Mouse (Mus musculus) MEL (cell line): Measurements from ENCODE around the gene Cct7. TPM values are rescaled to one million over a fixed set of nuclear protein-coding genes. Genes with fewer than 3 reads are reported as not detected.
A peak's percentile ranks its signal among the peaks of the same experiment; 100 is the strongest.

Experiments
- DNase-seq: peaks from one replicate; pipeline ENCODE4 v3.0.0; 2011; ENCODE audit warnings: low read depth, low spot score
- H3K27ac ChIP-seq: 2 replicates; pipeline ENCODE4 v1.5.1; 2012; ENCODE audit warnings: low read depth, mild to moderate bottlenecking, control low read depth, low read length, moderate library complexity; ENCODE audit not compliant: control insufficient read depth
- H3K27me3 ChIP-seq, 2 experiments: fragments of 150-350 bp in 1 of 2; sonication (generic) in 1 of 2; 2 replicates each; pipeline ENCODE4 v1.6.1; 2012; ENCODE audit warnings: low read length in 2 of 2, mild to moderate bottlenecking in 2 of 2, improper control_type of control experiment in 1 of 2, moderate library complexity in 1 of 2; ENCODE audit not compliant: insufficient read depth in 2 of 2, control insufficient read depth in 1 of 2
- H3K36me3 ChIP-seq, 2 experiments: 2 replicates each; pipeline ENCODE4 v1.6.1; 2012 to 2014; ENCODE audit warnings: low read length in 2 of 2, improper control_type of control experiment in 1 of 2, inconsistent platforms in 1 of 2, mild to moderate bottlenecking in 1 of 2; ENCODE audit not compliant: insufficient read depth in 2 of 2, control insufficient read depth in 1 of 2
- H3K4me1 ChIP-seq, 2 experiments: fragments of 150-350 bp in 1 of 2; sonication (generic) in 1 of 2; 2 replicates each; pipeline ENCODE4 v1.6.1; 2012; ENCODE audit warnings: low read length in 2 of 2, improper control_type of control experiment in 1 of 2, mild to moderate bottlenecking in 1 of 2; ENCODE audit not compliant: insufficient read depth in 2 of 2, control insufficient read depth in 1 of 2
- H3K4me3 ChIP-seq, 2 experiments: fragments of 150-350 bp in 1 of 2; sonication (generic) in 1 of 2; 2 replicates each; pipeline ENCODE4 v1.5.1; 2012; ENCODE audit warnings: low read depth in 2 of 2, low read length in 2 of 2, mild to moderate bottlenecking in 2 of 2, moderate library complexity in 2 of 2, control low read depth in 1 of 2, improper control_type of control experiment in 1 of 2; ENCODE audit not compliant: control insufficient read depth in 1 of 2, insufficient read depth in 1 of 2
- H3K79me2 ChIP-seq: 2 replicates; pipeline ENCODE4 v1.6.1; 2012; ENCODE audit warnings: mild to moderate bottlenecking, low read length, moderate library complexity; ENCODE audit not compliant: control insufficient read depth, poor library complexity, insufficient read depth
- H3K9ac ChIP-seq: 2 replicates; pipeline ENCODE4 v1.6.1; 2012; ENCODE audit warnings: low read depth, mild to moderate bottlenecking, control low read depth, low read length, moderate library complexity; ENCODE audit not compliant: control insufficient read depth, poor library complexity, severe bottlenecking
- H3K9me3 ChIP-seq: fragments of 150-350 bp; sonication (generic); replicated peaks from 2 replicates; pipeline ENCODE4 v1.6.1; 2012; ENCODE audit warnings: mild to moderate bottlenecking, low read length, improper control_type of control experiment, moderate library complexity; ENCODE audit not compliant: insufficient read depth
- BHLHE40 ChIP-seq: IDR thresholded peaks from 2 replicates; pipeline ENCODE4 v1.6.1; 2012; ENCODE audit warnings: low read depth, mild to moderate bottlenecking, inconsistent platforms, low read length, improper control_type of control experiment, borderline replicate concordance
- CHD2 ChIP-seq: IDR thresholded peaks from 2 replicates; pipeline ENCODE4 v1.6.1; 2011; ENCODE audit warnings: low read length, improper control_type of control experiment
- CTCF ChIP-seq, 3 experiments: IDR thresholded peaks in 2 of 3; conservative IDR thresholded peaks in 1 of 3; 2 replicates each; pipeline ENCODE4 v1.5.1; 2011 to 2012; ENCODE audit warnings: low read length in 3 of 3, low read depth in 2 of 3, mild to moderate bottlenecking in 2 of 3, improper control_type of control experiment in 1 of 3, inconsistent platforms in 1 of 3, mixed read lengths in 1 of 3, moderate library complexity in 1 of 3; ENCODE audit not compliant: control insufficient read depth in 1 of 3, insufficient read depth in 1 of 3, poor library complexity in 1 of 3, severe bottlenecking in 1 of 3
- E2F4 ChIP-seq: IDR thresholded peaks from 2 replicates; pipeline ENCODE4 v1.6.1; 2011; ENCODE audit warnings: low read depth, low read length, improper control_type of control experiment, borderline replicate concordance
- ELF1 ChIP-seq: IDR thresholded peaks from 2 replicates; pipeline ENCODE4 v1.6.1; 2014; ENCODE audit warnings: low read depth, mild to moderate bottlenecking, inconsistent platforms, low read length, improper control_type of control experiment, moderate library complexity
- EP300 ChIP-seq, 2 experiments: IDR thresholded peaks; 2 replicates each; pipeline ENCODE4 v1.6.1; 2011; ENCODE audit warnings: improper control_type of control experiment in 2 of 2, low read length in 2 of 2, low read depth in 1 of 2, mild to moderate bottlenecking in 1 of 2
- GATA1 ChIP-seq: IDR thresholded peaks from 2 replicates; pipeline ENCODE4 v1.6.1; 2011; ENCODE audit warnings: low read depth, low read length, improper control_type of control experiment
- MAFK ChIP-seq: IDR thresholded peaks from 2 replicates; pipeline ENCODE4 v1.6.1; 2011; ENCODE audit warnings: low read depth, mild to moderate bottlenecking, low read length, improper control_type of control experiment, borderline replicate concordance
- MAX ChIP-seq: IDR thresholded peaks from 2 replicates; pipeline ENCODE4 v1.6.1; 2011; ENCODE audit warnings: low read length, improper control_type of control experiment
- MXI1 ChIP-seq: IDR thresholded peaks from 2 replicates; pipeline ENCODE4 v1.6.1; 2011; ENCODE audit warnings: mild to moderate bottlenecking, low read depth, low read length, improper control_type of control experiment
- NRF1 ChIP-seq: IDR thresholded peaks from 2 replicates; pipeline ENCODE4 v1.6.1; 2014; ENCODE audit warnings: low read depth, mild to moderate bottlenecking, inconsistent platforms, low read length, improper control_type of control experiment, moderate library complexity; ENCODE audit not compliant: poor library complexity, insufficient read depth, severe bottlenecking
- POLR2A ChIP-seq, 2 experiments: IDR thresholded peaks; 2 replicates each; pipeline ENCODE4 v1.6.1; 2011 to 2012; ENCODE audit warnings: low read length in 2 of 2, mild to moderate bottlenecking in 2 of 2, control low read depth in 1 of 2, improper control_type of control experiment in 1 of 2, low read depth in 1 of 2, moderate library complexity in 1 of 2; ENCODE audit not compliant: control insufficient read depth in 1 of 2, insufficient read depth in 1 of 2, poor library complexity in 1 of 2
- POLR2AphosphoS2 ChIP-seq: IDR thresholded peaks from 2 replicates; pipeline ENCODE4 v1.6.1; 2011; ENCODE audit warnings: low read length, improper control_type of control experiment
- SMC3 ChIP-seq: IDR thresholded peaks from 2 replicates; pipeline ENCODE4 v1.6.1; 2011; ENCODE audit warnings: low read depth, low read length, improper control_type of control experiment
- TAL1 ChIP-seq: IDR thresholded peaks from 2 replicates; pipeline ENCODE4 v1.6.1; 2012; ENCODE audit warnings: mild to moderate bottlenecking, inconsistent platforms, low read length, moderate library complexity, mixed read lengths
- TBP ChIP-seq: IDR thresholded peaks from 2 replicates; pipeline ENCODE4 v1.8.0; 2011; ENCODE audit warnings: low read depth, low read length, improper control_type of control experiment
- UBTF ChIP-seq: IDR thresholded peaks from 2 replicates; pipeline ENCODE4 v1.6.1; 2012; ENCODE audit warnings: low read depth, mild to moderate bottlenecking, inconsistent platforms, low read length, improper control_type of control experiment, moderate library complexity, borderline replicate concordance; ENCODE audit not compliant: insufficient read depth
- ZC3H11A ChIP-seq: IDR thresholded peaks from 2 replicates; pipeline ENCODE4 v1.6.1; 2012; ENCODE audit warnings: low read depth, mild to moderate bottlenecking, inconsistent platforms, low read length, improper control_type of control experiment
- ZKSCAN1 ChIP-seq: IDR thresholded peaks from 2 replicates; pipeline ENCODE4 v1.6.1; 2012; ENCODE audit warnings: low read depth, mild to moderate bottlenecking, inconsistent platforms, low read length, improper control_type of control experiment, moderate library complexity
- polyA plus RNA-seq, 2 experiments: library from polyadenylated mRNA; stranded (reverse) in 1 of 2; unstranded in 1 of 2; fragments of >175 nt in 1 of 2; fragments of >200 nt in 1 of 2; gene quantifications; 2 replicates each; pipeline versions ENCODE4 v1.2.1 to v1.2.4; 2012; ENCODE audit warnings: low replicate concordance in 2 of 2, low read depth in 1 of 2; ENCODE audit not compliant: insufficient read length in 2 of 2, insufficient read depth in 1 of 2, missing spikeins in 1 of 2
- total RNA-seq: library from RNA; depleted of rRNA; stranded (reverse); fragments of 300-350 nt; gene quantifications from 2 replicates; pipeline ENCODE4 v1.2.3, GENCODE M21; 2012; rRNA removed

Cct7 gene
- 660 and 731 TPM in 2 replicates for total RNA-seq
- polyA plus RNA-seq: 100 to 1,000 TPM; 222 to 660 TPM

GRCm38 (mm10) chr6:85450697-85451663 is at the start of gene Cct7:
TSS of gene Cct7 (plus strand) at chr6:85451514.
- DNase-seq: peak; percentile 99
- no peak for TF ChIP-seq SMC3
- TF ChIP-seq ELF1: peak; percentile 74
- peak; percentile 79 for TF ChIP-seq CHD2
- TF ChIP-seq CTCF (IDR thresholded peaks at IDR 0.05 in 2 of 3, conservative IDR thresholded peaks at IDR 0.05 in 1 of 3; ENCODE audit: control insufficient read depth in 1 of 3, insufficient read depth in 1 of 3, low read depth in 2 of 3, low read length in 3 of 3, poor library complexity in 1 of 3, severe bottlenecking in 1 of 3): peak; percentile 49 to 75 (median 63); a peak in 5 of 6 replicates
- no peak for TF ChIP-seq POLR2A (IDR thresholded peaks at IDR 0.05; ENCODE audit: control insufficient read depth in 1 of 2, insufficient read depth in 1 of 2, low read depth in 1 of 2, low read length in 2 of 2, poor library complexity in 1 of 2)
- TF ChIP-seq EP300 (IDR thresholded peaks at IDR 0.05; ENCODE audit: low read depth in 1 of 2, low read length in 2 of 2): no peak
- no peak for TF ChIP-seq BHLHE40
- TF ChIP-seq MAX: peak; percentile 37; the same call in 1 of the 2 replicates
- TF ChIP-seq POLR2AphosphoS2: no peak
- TF ChIP-seq MAFK: no peak
- peak; percentile 16; the same call in 1 of the 2 replicates for TF ChIP-seq GATA1
- peak; percentile 49; the same call in 1 of the 2 replicates for TF ChIP-seq NRF1
- TF ChIP-seq TAL1: no peak
- 0 out of 2 replicates have a peak, but pooled peaks have one; percentile 4 for TF ChIP-seq UBTF
- peak; percentile 64 for TF ChIP-seq TBP
- TF ChIP-seq MXI1: 0 out of 2 replicates have a peak, but pooled peaks have one; percentile 50
- TF ChIP-seq E2F4: no peak
- no peak for TF ChIP-seq ZKSCAN1
- TF ChIP-seq ZC3H11A: no peak
- H3K27me3 ChIP-seq: no peaks in the 10 kb centered on the region
- peaks cover 46% of the 10 kb centered on the region for H3K79me2 ChIP-seq
- H3K4me3 ChIP-seq: peak within 1 kb of the TSS; percentile 74 to 92
- peak within 1 kb of the TSS; percentile 88 for H3K27ac ChIP-seq
- peaks cover 8 to 17% of the 10 kb centered on the region in 2 experiments; a peak in 2 of 4 replicates for H3K4me1 ChIP-seq
- peaks cover 3 to 32% of the 10 kb centered on the region in 2 experiments for H3K36me3 ChIP-seq
- no peaks in the 10 kb centered on the region for H3K9me3 ChIP-seq
- H3K9ac ChIP-seq: peak within 1 kb of the TSS; percentile 82
